Mouse (Mus musculus): ENCODE results near the gene Rnf213. TPM values are rescaled to one million over a fixed set of nuclear protein-coding genes. Genes with fewer than 3 reads are reported as not detected.

Rnf213 gene
- polyA plus RNA-seq, 1 experiment from 2014 or later: 12.0 TPM

- Histone ChIP-seq H3K4me3 (ENCODE audit: control insufficient read depth in 1 of 2, insufficient read depth in 1 of 2, low read depth in 1 of 2, low read length in 2 of 2) (no peak overlapping the region), H3K27ac (replicated peaks in 1 of 2; ENCODE audit: control insufficient read depth in 1 of 2, insufficient read depth in 1 of 2, low read depth in 2 of 2, low read length in 2 of 2) (no peak overlapping the region), H3K9me3 (ENCODE audit: control insufficient read depth, low read length) (no peaks in the 10 kb centered on the region), H3K4me1 (ENCODE audit: control insufficient read depth in 2 of 2, insufficient read depth in 2 of 2, low read length in 2 of 2) (no peaks in the 10 kb centered on the region), H3K4me2 (ENCODE audit: low read length) (no peak overlapping the region), H3K9ac (ENCODE audit: low read length) (no peak overlapping the region), H3K27me3 (ENCODE audit: control insufficient read depth, insufficient read depth, low read length) (no peaks in the 10 kb centered on the region), H3K36me3 (ENCODE audit: control insufficient read depth, insufficient read depth, low read length) (peaks cover 30% of the 10 kb centered on the region)
- 48% methylated on average over 11 of the region's 11 CpGs for WGBS
- no peak for ATAC-seq (ENCODE audit: insufficient number of reproducible peaks, insufficient read depth, low FRiP score, low read depth)
Observed at GRCm38 (mm10) chr11:119402501-119403160, 9.7 kb downstream of the Rnf213 start.

GRCm38 (mm10) chr11:119404627-119405026 is 11.7 kb downstream of the Rnf213 start:
- WGBS: 53% methylated on average over 5 of the region's 5 CpGs
- Histone ChIP-seq H3K9ac (ENCODE audit: low read length) (no peak overlapping the region), H3K27me3 (ENCODE audit: control insufficient read depth, insufficient read depth, low read length) (no peaks in the 10 kb centered on the region), H3K27ac (replicated peaks in 1 of 2; ENCODE audit: control insufficient read depth in 1 of 2, insufficient read depth in 1 of 2, low read depth in 2 of 2, low read length in 2 of 2) (no peak overlapping the region), H3K36me3 (ENCODE audit: control insufficient read depth, insufficient read depth, low read length) (peaks cover 40% of the 10 kb centered on the region), H3K9me3 (ENCODE audit: control insufficient read depth, low read length) (no peaks in the 10 kb centered on the region), H3K4me2 (ENCODE audit: low read length) (no peak overlapping the region), H3K4me1 (ENCODE audit: control insufficient read depth in 2 of 2, insufficient read depth in 2 of 2, low read length in 2 of 2) (no peaks in the 10 kb centered on the region), H3K4me3 (ENCODE audit: control insufficient read depth in 1 of 2, insufficient read depth in 1 of 2, low read depth in 1 of 2, low read length in 2 of 2) (no peak overlapping the region)
- ATAC-seq (ENCODE audit: insufficient number of reproducible peaks, insufficient read depth, low FRiP score, low read depth): no peak

- H3K27ac ChIP-seq (replicated peaks in 1 of 2; ENCODE audit: control insufficient read depth in 1 of 2, insufficient read depth in 1 of 2, low read depth in 2 of 2, low read length in 2 of 2): no peak overlapping the region
- WGBS: 87% methylated on average over 6 of the region's 6 CpGs
- H3K9ac ChIP-seq (ENCODE audit: low read length): no peak overlapping the region
- H3K36me3 ChIP-seq (ENCODE audit: control insufficient read depth, insufficient read depth, low read length): peaks cover 65% of the 10 kb centered on the region
- no peaks in the 10 kb centered on the region for H3K9me3 ChIP-seq (ENCODE audit: control insufficient read depth, low read length)
- H3K4me3 ChIP-seq (ENCODE audit: control insufficient read depth in 1 of 2, insufficient read depth in 1 of 2, low read depth in 1 of 2, low read length in 2 of 2): no peak overlapping the region
- no peak for ATAC-seq (ENCODE audit: insufficient number of reproducible peaks, insufficient read depth, low FRiP score, low read depth)
- H3K4me1 ChIP-seq (ENCODE audit: control insufficient read depth in 2 of 2, insufficient read depth in 2 of 2, low read length in 2 of 2): no peaks in the 10 kb centered on the region
- H3K27me3 ChIP-seq (ENCODE audit: control insufficient read depth, insufficient read depth, low read length): no peaks in the 10 kb centered on the region
- no peak overlapping the region for H3K4me2 ChIP-seq (ENCODE audit: low read length)
Observed at GRCm38 (mm10) chr11:119407381-119407780, 14.5 kb downstream of the Rnf213 start.

- H3K4me1 ChIP-seq (ENCODE audit: control insufficient read depth in 2 of 2, insufficient read depth in 2 of 2, low read length in 2 of 2): no peaks in the 10 kb centered on the region
- no peaks in the 10 kb centered on the region for H3K9me3 ChIP-seq (ENCODE audit: control insufficient read depth, low read length)
- ATAC-seq (ENCODE audit: insufficient number of reproducible peaks, insufficient read depth, low FRiP score, low read depth): no peak
- H3K27me3 ChIP-seq (ENCODE audit: control insufficient read depth, insufficient read depth, low read length): no peaks in the 10 kb centered on the region
- H3K4me3 ChIP-seq (ENCODE audit: control insufficient read depth in 1 of 2, insufficient read depth in 1 of 2, low read depth in 1 of 2, low read length in 2 of 2): no peak overlapping the region
- 52% methylated on average over 5 of the region's 5 CpGs for WGBS
- no peak overlapping the region for H3K27ac ChIP-seq (replicated peaks in 1 of 2; ENCODE audit: control insufficient read depth in 1 of 2, insufficient read depth in 1 of 2, low read depth in 2 of 2, low read length in 2 of 2)
- no peak overlapping the region for H3K9ac ChIP-seq (ENCODE audit: low read length)
- H3K4me2 ChIP-seq (ENCODE audit: low read length): no peak overlapping the region
- peaks cover 62% of the 10 kb centered on the region for H3K36me3 ChIP-seq (ENCODE audit: control insufficient read depth, insufficient read depth, low read length)
Observed at GRCm38 (mm10) chr11:119407977-119408376, 15.1 kb downstream of the Rnf213 start.

GRCm38 (mm10) chr11:119419327-119420118 is 26.6 kb downstream of the Rnf213 start:
- no peaks in the 10 kb centered on the region; a peak in 1 of 4 replicates for H3K4me1 ChIP-seq (ENCODE audit: control insufficient read depth in 2 of 2, insufficient read depth in 2 of 2, low read length in 2 of 2)
- H3K4me3 ChIP-seq (ENCODE audit: control insufficient read depth in 1 of 2, insufficient read depth in 1 of 2, low read depth in 1 of 2, low read length in 2 of 2): no peak overlapping the region
- no peak overlapping the region for H3K9ac ChIP-seq (ENCODE audit: low read length)
- no peak overlapping the region for H3K4me2 ChIP-seq (ENCODE audit: low read length)
- no peak for ATAC-seq (ENCODE audit: insufficient number of reproducible peaks, insufficient read depth, low FRiP score, low read depth)
- WGBS: 61% methylated on average over 16 of the region's 16 CpGs
- no peaks in the 10 kb centered on the region for H3K27me3 ChIP-seq (ENCODE audit: control insufficient read depth, insufficient read depth, low read length)
- no peaks in the 10 kb centered on the region for H3K9me3 ChIP-seq (ENCODE audit: control insufficient read depth, low read length)
- H3K27ac ChIP-seq (replicated peaks in 1 of 2; ENCODE audit: control insufficient read depth in 1 of 2, insufficient read depth in 1 of 2, low read depth in 2 of 2, low read length in 2 of 2): no peak overlapping the region
- H3K36me3 ChIP-seq (ENCODE audit: control insufficient read depth, insufficient read depth, low read length): peaks cover 91% of the 10 kb centered on the region

- no peaks in the 10 kb centered on the region; a peak in 1 of 4 replicates for H3K4me1 ChIP-seq (ENCODE audit: control insufficient read depth in 2 of 2, insufficient read depth in 2 of 2, low read length in 2 of 2)
- no peaks in the 10 kb centered on the region for H3K9me3 ChIP-seq (ENCODE audit: control insufficient read depth, low read length)
- peaks cover 93% of the 10 kb centered on the region for H3K36me3 ChIP-seq (ENCODE audit: control insufficient read depth, insufficient read depth, low read length)
- no peak overlapping the region for H3K4me2 ChIP-seq (ENCODE audit: low read length)
- no peaks in the 10 kb centered on the region for H3K27me3 ChIP-seq (ENCODE audit: control insufficient read depth, insufficient read depth, low read length)
- H3K27ac ChIP-seq (replicated peaks in 1 of 2; ENCODE audit: control insufficient read depth in 1 of 2, insufficient read depth in 1 of 2, low read depth in 2 of 2, low read length in 2 of 2): no peak overlapping the region
- H3K4me3 ChIP-seq (ENCODE audit: control insufficient read depth in 1 of 2, insufficient read depth in 1 of 2, low read depth in 1 of 2, low read length in 2 of 2): no peak overlapping the region
- WGBS: 84% methylated on average over 5 of the region's 5 CpGs
- ATAC-seq (ENCODE audit: insufficient number of reproducible peaks, insufficient read depth, low FRiP score, low read depth): no peak
- H3K9ac ChIP-seq (ENCODE audit: low read length): no peak overlapping the region
Observed at GRCm38 (mm10) chr11:119420426-119420825, 27.5 kb downstream of the Rnf213 start.

- Histone ChIP-seq H3K4me2 (ENCODE audit: low read length) (no peak overlapping the region), H3K4me1 (ENCODE audit: control insufficient read depth in 2 of 2, insufficient read depth in 2 of 2, low read length in 2 of 2) (peaks cover 9 to 10% of the 10 kb centered on the region in 2 experiments), H3K4me3 (ENCODE audit: control insufficient read depth in 1 of 2, insufficient read depth in 1 of 2, low read depth in 1 of 2, low read length in 2 of 2) (no peak overlapping the region), H3K27ac (replicated peaks in 1 of 2; ENCODE audit: control insufficient read depth in 1 of 2, insufficient read depth in 1 of 2, low read depth in 2 of 2, low read length in 2 of 2) (no peak overlapping the region), H3K9me3 (ENCODE audit: control insufficient read depth, low read length) (no peaks in the 10 kb centered on the region), H3K27me3 (ENCODE audit: control insufficient read depth, insufficient read depth, low read length) (no peaks in the 10 kb centered on the region), H3K9ac (ENCODE audit: low read length) (no peak overlapping the region), H3K36me3 (ENCODE audit: control insufficient read depth, insufficient read depth, low read length) (peaks cover 83% of the 10 kb centered on the region)
- 69% methylated on average over 6 of the region's 6 CpGs for WGBS
- no peak for ATAC-seq (ENCODE audit: insufficient number of reproducible peaks, insufficient read depth, low FRiP score, low read depth)
Observed at GRCm38 (mm10) chr11:119427431-119427830, 34.5 kb downstream of the Rnf213 start.
